ENCODE assay signal across 16 mouse cellular contexts in the genomic region with DNA sequence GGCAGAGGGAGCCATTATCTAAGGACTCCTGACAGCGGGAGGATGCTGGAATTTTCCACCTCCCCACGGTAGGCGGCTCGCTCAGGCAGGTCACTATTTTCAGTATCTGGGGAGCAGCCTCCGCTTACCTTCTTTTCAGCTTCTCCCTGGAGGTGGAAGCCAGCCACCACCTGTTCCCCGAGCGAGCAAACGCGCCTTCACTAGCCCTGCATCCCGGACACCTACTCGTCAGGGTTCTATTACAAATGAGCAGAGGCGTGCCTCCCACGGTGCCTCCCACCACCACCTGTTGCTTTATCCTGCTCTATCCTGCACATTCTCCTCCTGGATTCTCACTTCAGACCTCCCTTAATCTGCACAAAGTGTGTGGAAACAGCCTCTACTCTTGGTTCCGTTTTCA. TPM values are rescaled to one million over a fixed set of nuclear protein-coding genes. Genes with fewer than 3 reads are reported as not detected.
DNase-seq lines count a peak whose midpoint lies in the region; TF ChIP-seq lines count a peak whose summit lies in the region.
"Had no signal": no experiment of that assay in that cellular context is flagged by ENCODE, and none has a peak within 500 bp of the region (broad histone marks: within the 10 kb centered on the region; RNA-seq: fewer than 3 reads in every experiment).

No protein-coding gene starts in this region.

- peak; percentile 54 for DNase-seq in R1 (ENCODE audit: low read depth, low spot score)
- DNase-seq in layer of hippocampus, adult 8-10 months (ENCODE audit: low spot score in 2 of 2), result peak; percentile 86 to 91
- DNase-seq in left cerebral cortex, postnatal 14 days (ENCODE audit: low spot score in 2 of 2), result peak; percentile 76 to 80
- DNase-seq in embryo, embryonic 11 days, result no peak
- no peak for DNase-seq in heart, postnatal 4 days
- no peak for DNase-seq in Muller cell, postnatal 12 days (ENCODE audit: inconsistent ontology term)
- no peak for DNase-seq in kidney, postnatal 10 days
- DNase-seq: adrenal gland, adult 2 months; cerebellum, adult 9-10 months; gastrocnemius, postnatal 25 days; lung, adult 18-20 months had no signal

- intact Hi-C loops in left cerebral cortex, postnatal 14 days (cut with DNase I), result no loop called here

- no peak for TF ChIP-seq CTCF in E14TG2a.4 (conservative IDR thresholded peaks at IDR 0.05; ENCODE audit: low read length)

- H3K4me1 ChIP-seq in E14TG2a.4 (replicated peaks; ENCODE audit: low read depth, low read length), result peaks cover 78% of the 10 kb centered on the region
- H3K4me1 ChIP-seq: limb, embryonic 13.5 days; neural tube, embryonic 12.5 days had no signal

- no peaks in the 10 kb centered on the region for H3K9me3 ChIP-seq in E14TG2a.4 (ENCODE audit: low read length)
- H3K9me3 ChIP-seq: forebrain, embryonic 10.5 days; heart, embryonic 13.5 days; limb, embryonic 13.5 days; neural tube, embryonic 12.5 days had no signal

- H3K4me3 ChIP-seq in E14TG2a.4 (replicated peaks; ENCODE audit: low read length), result peak overlapping the region; percentile 61
- H3K4me3 ChIP-seq: forebrain, embryonic 10.5 days; heart, embryonic 13.5 days; limb, embryonic 13.5 days; neural tube, embryonic 12.5 days had no signal

- H3K36me3 ChIP-seq in E14TG2a.4 (ENCODE audit: insufficient read depth, low read length), result peaks cover 32% of the 10 kb centered on the region

- 0 out of 2 replicates have a peak, but pooled peaks cover 3% of the 10 kb centered on the region for H3K27me3 ChIP-seq in E14TG2a.4 (ENCODE audit: insufficient read depth, low read length)
- H3K27me3 ChIP-seq: heart, embryonic 13.5 days; limb, embryonic 13.5 days; neural tube, embryonic 12.5 days had no signal

RNA-seq across cellular contexts. Expression of a gene that starts 20.8 kb away (rescaled TPM):
- total RNA-seq in layer of hippocampus, adult 8-10 months (2022), result 10 to 100 TPM; 25.7 to 31.5 (median 28.6) TPM
- 10 to 100 TPM; 20.9 to 24.2 TPM for total RNA-seq in left cerebral cortex, postnatal 14 days (2021)
- total RNA-seq in heart, postnatal 4 days (2021), result 10 to 100 TPM; 19.3 to 23.5 TPM

RNA-seq across cellular contexts. Expression of a gene that starts 25.6 kb away (rescaled TPM):
- total RNA-seq in layer of hippocampus, adult 8-10 months (2022), result 10 to 100 TPM; 15.5 to 21.0 (median 17.2) TPM
- total RNA-seq in left cerebral cortex, postnatal 14 days (2021), result 10 to 100 TPM; 24.7 to 25.8 TPM
- total RNA-seq in heart, postnatal 4 days (2021), result 10 to 100 TPM in 1 of 2 experiments, 1 to 10 TPM in 1; 8.3 to 10.9 TPM

RNA-seq across cellular contexts. Expression of a gene that starts 27.4 kb away (rescaled TPM):
- 10 to 100 TPM; 67.1 to 69.2 (median 68.8) TPM for total RNA-seq in layer of hippocampus, adult 8-10 months (2022)
- total RNA-seq in left cerebral cortex, postnatal 14 days (2021), result 10 to 100 TPM; 42.5 to 57.5 TPM
- total RNA-seq in heart, postnatal 4 days (2021), result 10 to 100 TPM; 50.3 to 53.6 TPM

RNA-seq across cellular contexts. Expression of a gene that starts 36.8 kb away (rescaled TPM):
- total RNA-seq in layer of hippocampus, adult 8-10 months (2022), result 100 to 1,000 TPM; 100 to 117 (median 109) TPM
- total RNA-seq in left cerebral cortex, postnatal 14 days (2021), result 100 to 1,000 TPM; 103 to 104 TPM
- total RNA-seq in heart, postnatal 4 days (2021), result 100 to 1,000 TPM; 217 to 226 TPM

RNA-seq across cellular contexts. Expression of a gene that starts 48.9 kb away (rescaled TPM):
- total RNA-seq in layer of hippocampus, adult 8-10 months (2022), result 10 to 100 TPM; 27.5 to 36.8 (median 29.6) TPM
- 10 to 100 TPM; 20.5 to 26.3 TPM for total RNA-seq in left cerebral cortex, postnatal 14 days (2021)
- 1 to 10 TPM; 7.8 to 8.5 TPM for total RNA-seq in heart, postnatal 4 days (2021)

Comparison
In these comparisons a context has a peak if more than half of its experiments do, and no peak if none do; other contexts are left out.
1. DNase-seq: peak in R1 (single experiment), layer of hippocampus, adult 8-10 months (2 of 2) and left cerebral cortex, postnatal 14 days (2 of 2); none in embryo, embryonic 11 days (single experiment), heart, postnatal 4 days (single experiment), Muller cell, postnatal 12 days (single experiment) and kidney, postnatal 10 days (single experiment).